Comparison of ENCODE assay signal across 8 mouse cellular contexts in the genomic region with DNA sequence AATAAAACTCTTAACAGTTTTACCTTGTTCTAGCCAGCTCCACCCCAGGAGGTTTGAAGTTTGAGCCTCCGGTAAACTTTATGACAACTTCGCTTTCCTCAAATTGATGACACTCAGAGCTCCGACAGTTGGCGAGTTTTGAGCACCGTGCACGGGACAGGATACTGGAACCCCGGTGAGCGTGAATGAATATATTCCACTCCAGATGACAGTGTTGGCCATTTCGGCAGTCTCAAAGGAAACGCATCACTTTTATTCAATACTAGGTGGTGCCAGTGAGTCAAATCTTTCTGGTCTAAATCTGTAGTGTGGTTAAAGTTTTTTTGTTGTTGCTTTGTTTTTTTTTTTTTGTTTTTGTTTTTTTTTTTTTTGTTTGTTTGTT. TPM values are rescaled to one million over a fixed set of nuclear protein-coding genes. Genes with fewer than 3 reads are reported as not detected.
DNase-seq lines count a peak whose midpoint lies in the region; ATAC-seq and TF ChIP-seq lines count a peak whose summit lies in the region.

No protein-coding gene starts in this region.

- peak in 1 of 2 experiments; percentile 28 for DNase-seq in spleen, adult 2 months (ENCODE audit: low read depth in 1 of 2, low spot score in 2 of 2)
- no peak for DNase-seq in spleen, postnatal 4 days (ENCODE audit: low spot score in 2 of 2)
- DNase-seq in c-Kit-negative CD71-positive TER-119-positive erythroid progenitor cells, embryonic 14.5 days (ENCODE audit: low read depth, low spot score): peak; percentile 17
- peak; percentile 38 for DNase-seq in heart, adult 8-10 months (ENCODE audit: low spot score)
- peak; percentile 50 for DNase-seq in kidney, adult 9 months
- DNase-seq in lung, postnatal 14 days: peak; percentile 16
- no peak for DNase-seq in stomach, postnatal 0 days (ENCODE audit: low spot score)
- no peak for DNase-seq in gastrocnemius, postnatal 25 days

- peak overlapping the region; percentile 81 for H3K4me2 ChIP-seq in stomach, postnatal 0 days (replicated peaks; ENCODE audit: low read depth)

- no peak for TF ChIP-seq POLR2A in spleen, adult 2 months (IDR thresholded peaks at IDR 0.05; ENCODE audit: low read depth, low read length)

- no peak for TF ChIP-seq CTCF in spleen, adult 2 months (IDR thresholded peaks at IDR 0.05; ENCODE audit: extremely low read depth, insufficient read depth, insufficient read length, insufficient replicate concordance)
- TF ChIP-seq CTCF in stomach, postnatal 0 days (IDR thresholded peaks at IDR 0.05; ENCODE audit: low read depth): peak; percentile 66

- H3K27ac ChIP-seq in spleen, adult 2 months (ENCODE audit: insufficient read depth, low read length): peak overlapping the region; percentile 35
- H3K27ac ChIP-seq in stomach, postnatal 0 days (replicated peaks): peak overlapping the region; percentile 73

- no peaks in the 10 kb centered on the region for H3K27me3 ChIP-seq in spleen, adult 2 months (ENCODE audit: control insufficient read depth, insufficient read depth, low read length)
- H3K27me3 ChIP-seq in stomach, postnatal 0 days (ENCODE audit: control insufficient read depth, insufficient read depth, low read length): no peaks in the 10 kb centered on the region

- no peak for ATAC-seq in stomach, postnatal 0 days (ENCODE audit: low FRiP score, low TSS enrichment)

- peak overlapping the region; percentile 64 for H3K9ac ChIP-seq in stomach, postnatal 0 days (ENCODE audit: low read length)

- WGBS in spleen, adult 2 months: 2% methylated on average over 10 of the region's 10 CpGs
- under 1% methylated on average over 10 of the region's 10 CpGs for WGBS in stomach, postnatal 0 days

- H3K9me3 ChIP-seq in stomach, postnatal 0 days (ENCODE audit: control insufficient read depth, low read length): no peaks in the 10 kb centered on the region

- H3K36me3 ChIP-seq in spleen, adult 2 months (ENCODE audit: control insufficient read depth, insufficient read depth, low read length): peaks cover 28% of the 10 kb centered on the region
- H3K36me3 ChIP-seq in stomach, postnatal 0 days (ENCODE audit: control insufficient read depth, insufficient read depth, low read length): no peaks in the 10 kb centered on the region; the same call in 1 of the 2 replicates

- TF ChIP-seq EP300 in stomach, postnatal 0 days (optimal IDR thresholded peaks at IDR 0.05): no peak

- peak overlapping the region; percentile 87 for H3K4me3 ChIP-seq in spleen, adult 2 months (ENCODE audit: extremely low read depth, insufficient read depth, insufficient read length)
- H3K4me3 ChIP-seq in stomach, postnatal 0 days (ENCODE audit: low read depth, low read length): peak overlapping the region; percentile 69

- H3K4me1 ChIP-seq in spleen, adult 2 months (ENCODE audit: control insufficient read depth, insufficient read depth, insufficient read length): peaks cover 5% of the 10 kb centered on the region; the same call in 1 of the 2 replicates
- H3K4me1 ChIP-seq in stomach, postnatal 0 days (replicated peaks; ENCODE audit: control insufficient read depth, insufficient read depth): peaks cover 6% of the 10 kb centered on the region; the same call in 1 of the 2 replicates

RNA-seq across cellular contexts. Expression of a gene that starts 0.8 kb away (rescaled TPM):
- 8.0 and 8.5 TPM in 2 replicates for polyA plus RNA-seq in spleen, adult 2 months (2012; rRNA removed)
- 10 to 100 TPM; 50.1 to 69.6 (median 57.6) TPM for total RNA-seq in heart, adult 8-10 months (2022)
- polyA plus RNA-seq in stomach, postnatal 0 days (2015; fragmentation: Nextera tagmentation; extraction: Ambion mirVana): 18.9 and 22.5 TPM in 2 replicates
- total RNA-seq in gastrocnemius, postnatal 25 days (2021): 10 to 100 TPM; 12.5 to 13.0 TPM

RNA-seq across cellular contexts. Expression of a gene that starts 0.8 kb away (rescaled TPM):
- 3.4 and 4.2 TPM in 2 replicates for polyA plus RNA-seq in spleen, adult 2 months (2012; rRNA removed)
- total RNA-seq in heart, adult 8-10 months (2022): 10 to 100 TPM; 35.1 to 36.8 (median 36.0) TPM
- 6.1 and 6.5 TPM in 2 replicates for polyA plus RNA-seq in stomach, postnatal 0 days (2015; fragmentation: Nextera tagmentation; extraction: Ambion mirVana)
- 10 to 100 TPM; 22.8 to 23.4 TPM for total RNA-seq in gastrocnemius, postnatal 25 days (2021)

RNA-seq across cellular contexts. Expression of a gene that starts 8.6 kb away (rescaled TPM):
- not detected in 2 replicates for polyA plus RNA-seq in spleen, adult 2 months (2012; rRNA removed)
- total RNA-seq in heart, adult 8-10 months (2022): not detected
- not detected in 2 replicates for polyA plus RNA-seq in stomach, postnatal 0 days (2015; fragmentation: Nextera tagmentation; extraction: Ambion mirVana)
- not detected for total RNA-seq in gastrocnemius, postnatal 25 days (2021)

RNA-seq across cellular contexts. Expression of a gene that starts 31.0 kb away (rescaled TPM):
- not detected in 2 replicates for polyA plus RNA-seq in spleen, adult 2 months (2012; rRNA removed)
- total RNA-seq in heart, adult 8-10 months (2022): 10 to 100 TPM; 41.4 to 66.1 (median 52.8) TPM
- polyA plus RNA-seq in stomach, postnatal 0 days (2015; fragmentation: Nextera tagmentation; extraction: Ambion mirVana): 6.3 and 7.7 TPM in 2 replicates
- 10 to 100 TPM; 17.5 to 23.0 TPM for total RNA-seq in gastrocnemius, postnatal 25 days (2021)

RNA-seq across cellular contexts. Expression of a gene that starts 32.2 kb away (rescaled TPM):
- polyA plus RNA-seq in spleen, adult 2 months (2012; rRNA removed): 5.3 and 5.5 TPM in 2 replicates
- total RNA-seq in heart, adult 8-10 months (2022): 10 to 100 TPM; 16.0 to 23.2 (median 20.5) TPM
- polyA plus RNA-seq in stomach, postnatal 0 days (2015; fragmentation: Nextera tagmentation; extraction: Ambion mirVana): 60.1 and 69.5 TPM in 2 replicates
- 10 to 100 TPM; 24.7 to 29.6 TPM for total RNA-seq in gastrocnemius, postnatal 25 days (2021)

Comparison
In these comparisons a context has a peak if more than half of its experiments do, and no peak if none do; other contexts are left out.
1. DNase-seq: peak in c-Kit-negative CD71-positive TER-119-positive erythroid progenitor cells, embryonic 14.5 days (single experiment), heart, adult 8-10 months (single experiment), kidney, adult 9 months (single experiment) and lung, postnatal 14 days (single experiment); none in spleen, postnatal 4 days (0 of 2), stomach, postnatal 0 days (single experiment) and gastrocnemius, postnatal 25 days (single experiment).